Mouse (Mus musculus) midbrain, embryonic 11.5 days (tissue): ENCODE results near the gene Ctu2. TPM values are rescaled to one million over a fixed set of nuclear protein-coding genes. Genes with fewer than 3 reads are reported as not detected.

ENCODE experiments used
- ATAC-seq: fragments of 200-750 bp; cut with Nextera tagmentation; 2 replicates; pipeline ENCODE4 v1.8.0; 2017; ENCODE audit warnings: moderate TSS enrichment, moderate library complexity; ENCODE audit not compliant: low FRiP score
- DNase-seq: peaks from one replicate; pipeline ENCODE4 v3.0.0; 2015; ENCODE audit warnings: low spot score; ENCODE audit errors: missing footprints
- H3K27ac ChIP-seq: fragments of 300-500 bp; sonication (generic); 2 replicates; pipeline ENCODE4 v1.5.1; 2014; ENCODE audit warnings: low read depth, low read length
- H3K27me3 ChIP-seq: fragments of 300-500 bp; sonication (generic); 2 replicates; pipeline ENCODE4 v1.6.1; 2014; ENCODE audit warnings: mild to moderate bottlenecking, low read length, moderate library complexity, mixed read lengths; ENCODE audit not compliant: control insufficient read depth, insufficient read depth
- H3K36me3 ChIP-seq: fragments of 300-500 bp; sonication (generic); 2 replicates; pipeline ENCODE4 v1.6.1; 2014; ENCODE audit warnings: mild to moderate bottlenecking, low read length, moderate library complexity, mixed read lengths; ENCODE audit not compliant: control insufficient read depth, insufficient read depth
- H3K4me1 ChIP-seq: fragments of 300-500 bp; sonication (generic); 2 replicates; pipeline ENCODE4 v1.6.1; 2014; ENCODE audit warnings: low read length; ENCODE audit not compliant: control insufficient read depth, insufficient read depth
- H3K4me2 ChIP-seq: fragments of 300-500 bp; sonication (generic); 2 replicates; pipeline ENCODE4 v1.6.1; 2014; ENCODE audit warnings: mild to moderate bottlenecking, moderate library complexity
- H3K4me3 ChIP-seq: fragments of 300-500 bp; sonication (generic); 2 replicates; pipeline ENCODE4 v1.5.1; 2014; ENCODE audit warnings: low read depth, low read length
- H3K9ac ChIP-seq: fragments of 300-500 bp; sonication (generic); 2 replicates; pipeline ENCODE4 v1.6.1; 2014; ENCODE audit warnings: low read length
- H3K9me3 ChIP-seq: fragments of 300-500 bp; sonication (generic); 2 replicates; pipeline ENCODE4 v1.6.1; 2016; ENCODE audit warnings: low read length; ENCODE audit not compliant: control insufficient read depth
- WGBS: fragments of 180-500 bp; shearing (Covaris S2); extraction: QIAGEN DNeasy Blood & Tissue Kit; methylation state at CpG from one replicate; pipeline ENCODE4 v1.1.7; 2014; 5-methylcytosine and 5-hydroxymethylcytosine counted together
- polyA plus RNA-seq: library from polyadenylated mRNA; unstranded; fragments of >200 nt; fragmentation: Nextera tagmentation; extraction: Ambion mirVana; gene quantifications from 2 replicates; pipeline ENCODE4 v1.2.1, GENCODE M21; 2014

The Ctu2 gene
- polyA plus RNA-seq, 1 experiment from 2014 or later = 74.8 TPM

GRCm38 (mm10) chr8:122443262-122444006 is 32.5 kb upstream of the Ctu2 start, which contains the start of gene Mvd:
Gene Mvd (minus strand): TSS chr8:122443422.
- Histone ChIP-seq H3K4me3 (peak within 1 kb of the TSS; percentile 56), H3K27me3 (no peaks in the 10 kb centered on the region), H3K9ac (peak within 1 kb of the TSS; percentile 89), H3K36me3 (peaks cover 6% of the 10 kb centered on the region), H3K4me2 (peak within 1 kb of the TSS; percentile 57), H3K4me1 (peaks cover 8% of the 10 kb centered on the region), H3K9me3 (no peaks in the 10 kb centered on the region), H3K27ac (peak within 1 kb of the TSS; percentile 94)
- ATAC-seq (peak; percentile 99), DNase-seq (peak; percentile 99)
- under 1% methylated on average over 47 of the region's 47 CpGs for WGBS

GRCm38 (mm10) chr8:122444058-122444748 is 31.7 kb upstream of the Ctu2 start:
- ATAC-seq (no peak), DNase-seq (peak; percentile 93)
- no peaks in the 10 kb centered on the region for H3K27me3 ChIP-seq
- H3K9me3 ChIP-seq = no peaks in the 10 kb centered on the region
- peak overlapping the region; percentile 89 for H3K9ac ChIP-seq
- peaks cover 5% of the 10 kb centered on the region for H3K36me3 ChIP-seq
- 37% methylated on average over 19 of the region's 19 CpGs for WGBS
- H3K4me2 ChIP-seq = peak overlapping the region; percentile 57
- H3K4me3 ChIP-seq = peak overlapping the region; percentile 56
- H3K27ac ChIP-seq = peak overlapping the region; percentile 94
- H3K4me1 ChIP-seq = peaks cover 8% of the 10 kb centered on the region

- H3K4me3 ChIP-seq = no peak overlapping the region
- DNase-seq (no peak), ATAC-seq (no peak)
- H3K9me3 ChIP-seq = no peaks in the 10 kb centered on the region
- no peak overlapping the region for H3K9ac ChIP-seq
- WGBS = 59% methylated on average over 3 of the region's 3 CpGs
- H3K4me2 ChIP-seq = peak overlapping the region; percentile 0; the same call in 1 of the 2 replicates
- no peaks in the 10 kb centered on the region for H3K36me3 ChIP-seq
- no peaks in the 10 kb centered on the region for H3K27me3 ChIP-seq
- H3K27ac ChIP-seq = no peak overlapping the region
- peaks cover 8% of the 10 kb centered on the region for H3K4me1 ChIP-seq
Measured at GRCm38 (mm10) chr8:122445203-122445602, 30.7 kb upstream of the Ctu2 start.

DNA sequence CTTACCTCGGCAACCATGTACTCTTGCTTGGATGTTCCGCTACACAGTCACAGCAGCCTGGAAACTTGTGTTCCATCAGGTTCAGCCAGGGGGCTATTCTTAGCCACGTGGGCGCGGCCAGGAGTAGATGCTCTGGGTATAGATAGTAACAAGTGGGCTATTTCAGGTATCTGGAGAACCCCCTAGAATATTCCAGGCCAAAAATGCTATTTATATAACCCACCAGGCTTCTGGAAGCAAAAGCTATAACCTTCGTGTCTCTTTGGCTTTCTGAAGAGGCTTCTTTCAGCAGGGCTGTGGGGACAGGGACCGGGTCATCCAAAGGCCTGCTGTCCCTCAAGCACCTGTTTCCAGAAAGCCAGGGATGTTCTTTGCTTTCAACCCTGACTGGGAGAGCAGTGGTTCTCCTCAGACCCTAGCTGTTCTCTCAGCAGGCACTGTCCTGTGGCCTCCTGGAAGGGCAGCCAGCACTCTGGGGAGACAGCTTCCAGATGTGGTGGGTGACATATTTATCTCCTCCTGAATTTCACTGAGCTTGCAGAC is 24.7 kb upstream of the Ctu2 start:
- H3K27ac ChIP-seq = no peak overlapping the region
- no peak overlapping the region for H3K9ac ChIP-seq
- no peaks in the 10 kb centered on the region for H3K4me1 ChIP-seq
- H3K36me3 ChIP-seq = no peaks in the 10 kb centered on the region
- 82% methylated on average over 7 of the region's 7 CpGs for WGBS
- no peaks in the 10 kb centered on the region for H3K27me3 ChIP-seq
- H3K4me2 ChIP-seq = no peak overlapping the region
- no peak for DNase-seq
- ATAC-seq = no peak
- no peaks in the 10 kb centered on the region for H3K9me3 ChIP-seq
- no peak overlapping the region for H3K4me3 ChIP-seq

DNA sequence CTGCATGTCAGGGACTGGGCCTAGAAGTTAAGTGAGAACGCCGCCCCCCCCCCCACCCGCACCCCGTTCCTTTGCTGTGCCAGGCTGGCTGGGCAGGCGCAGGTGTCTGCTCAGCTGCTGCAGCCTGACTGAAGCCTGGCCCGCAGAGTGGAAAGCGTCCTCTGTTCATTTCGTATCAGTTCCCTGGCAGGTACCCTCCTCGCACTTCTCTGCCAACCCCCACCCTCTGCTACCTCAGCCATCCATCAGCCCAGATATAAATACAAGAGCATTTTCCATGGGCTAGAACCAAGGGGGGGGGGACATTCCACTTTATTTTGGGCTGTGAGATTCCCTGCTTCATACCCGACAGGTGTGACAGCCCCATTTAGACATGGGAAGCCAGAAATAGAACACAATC is 23.8 kb upstream of the Ctu2 start:
- H3K4me1 ChIP-seq = no peaks in the 10 kb centered on the region
- H3K9ac ChIP-seq = no peak overlapping the region
- no peak overlapping the region for H3K27ac ChIP-seq
- no peak for ATAC-seq
- H3K36me3 ChIP-seq = no peaks in the 10 kb centered on the region
- no peak overlapping the region for H3K4me3 ChIP-seq
- H3K9me3 ChIP-seq = no peaks in the 10 kb centered on the region
- no peak overlapping the region for H3K4me2 ChIP-seq
- no peaks in the 10 kb centered on the region for H3K27me3 ChIP-seq
- DNase-seq = no peak
- WGBS = 91% methylated on average over 10 of the region's 10 CpGs

DNA sequence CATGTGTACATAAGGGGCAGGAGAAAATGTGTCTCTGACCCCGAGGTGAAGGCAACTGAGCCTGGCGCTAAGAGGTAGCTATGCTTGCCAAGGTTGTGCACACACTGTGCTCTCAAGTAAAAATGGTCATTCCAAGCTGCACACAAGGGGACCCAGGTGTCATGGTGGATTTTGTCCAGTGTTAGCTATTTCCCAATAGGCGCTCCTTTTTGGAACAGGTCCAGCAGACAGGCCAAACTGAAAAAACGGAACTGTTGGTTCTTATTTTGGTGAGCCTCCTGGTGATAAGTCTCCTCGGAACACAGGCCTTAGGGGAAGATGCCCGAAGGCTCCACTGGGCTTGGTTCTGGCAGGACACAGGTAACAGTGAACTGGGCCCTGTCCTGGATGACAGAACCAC is 21.5 kb upstream of the Ctu2 start:
- Histone ChIP-seq H3K27me3 (peaks cover 2% of the 10 kb centered on the region; the same call in 1 of the 2 replicates), H3K4me2 (no peak overlapping the region), H3K9ac (no peak overlapping the region), H3K27ac (no peak overlapping the region), H3K4me3 (no peak overlapping the region), H3K9me3 (no peaks in the 10 kb centered on the region), H3K4me1 (no peaks in the 10 kb centered on the region), H3K36me3 (no peaks in the 10 kb centered on the region)
- WGBS = 88% methylated on average over 6 of the region's 6 CpGs
- DNase-seq (no peak), ATAC-seq (no peak)

- Histone ChIP-seq H3K4me1 (peaks cover 12% of the 10 kb centered on the region), H3K9ac (no peak overlapping the region), H3K27me3 (peaks cover 28% of the 10 kb centered on the region), H3K27ac (no peak overlapping the region), H3K9me3 (no peaks in the 10 kb centered on the region), H3K4me2 (no peak overlapping the region), H3K36me3 (no peaks in the 10 kb centered on the region), H3K4me3 (no peak overlapping the region)
- no peak for ATAC-seq
- DNase-seq = no peak
- 79% methylated on average over 11 of the region's 11 CpGs for WGBS
Measured at GRCm38 (mm10) chr8:122457171-122457570, 18.8 kb upstream of the Ctu2 start.

DNA sequence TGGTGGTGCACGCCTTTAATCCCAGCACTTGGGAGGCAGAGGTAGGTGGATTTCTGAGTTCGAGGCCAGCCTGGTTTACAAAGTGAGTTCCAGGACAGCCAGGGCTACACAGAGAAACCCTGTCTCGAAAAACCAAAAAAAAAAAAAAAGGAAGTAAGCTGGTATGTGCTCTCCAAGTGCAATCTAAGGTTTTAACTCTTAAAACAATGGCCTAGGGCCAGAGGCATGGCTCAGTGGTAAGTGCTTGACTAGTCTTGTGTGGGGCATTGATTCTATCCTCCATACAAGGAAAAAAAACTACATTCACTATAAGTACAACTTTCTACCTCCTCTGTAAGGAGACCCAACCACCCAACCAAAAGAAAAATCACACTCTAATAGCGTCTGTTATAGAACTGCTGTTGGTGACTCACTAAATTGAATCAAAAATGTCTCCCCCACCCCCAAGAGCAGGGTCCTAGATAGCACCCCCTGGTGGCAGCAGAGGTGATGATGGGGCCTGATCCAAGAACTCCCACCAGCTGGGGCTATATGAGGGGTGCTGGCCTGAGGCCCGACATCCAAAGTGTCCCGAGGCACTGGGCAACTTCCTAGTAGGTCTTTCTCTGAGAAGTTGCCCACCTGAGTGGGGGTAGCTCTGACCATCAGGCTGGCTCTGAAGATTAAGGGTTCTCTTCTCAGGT is 16.6 kb upstream of the Ctu2 start:
- no peak for DNase-seq
- Histone ChIP-seq H3K4me1 (peaks cover 12% of the 10 kb centered on the region), H3K9me3 (no peaks in the 10 kb centered on the region), H3K4me2 (no peak overlapping the region), H3K27ac (no peak overlapping the region), H3K27me3 (peaks cover 28% of the 10 kb centered on the region), H3K9ac (no peak overlapping the region), H3K36me3 (no peaks in the 10 kb centered on the region), H3K4me3 (no peak overlapping the region)
- ATAC-seq = no peak
- WGBS = 55% methylated on average over 6 of the region's 6 CpGs
